Mouse (Mus musculus) right cerebral cortex, postnatal 36 days (tissue): ENCODE data around the gene Slc16a14.
A peak's percentile ranks its signal among the peaks of the same experiment; 100 is the strongest.
"Not testable (repeated sequence)": the region's sequence is repeated elsewhere in the genome, so short reads cannot be mapped to it uniquely, and the experiment has no call there.

ENCODE experiments used
- DNase-seq, 2 experiments: peaks; one replicate each; pipeline ENCODE4 v3.0.0; 2022; ENCODE audit warnings: low spot score in 2 of 2, mixed read lengths in 1 of 2

Gene Slc16a14

GRCm38 (mm10) chr1:84934503-84935333 lies at the start of gene Slc16a14:
TSS of gene Slc16a14 (minus strand) at chr1:84935134.
- peak; percentile 39 to 47 for DNase-seq

GRCm38 (mm10) chr1:84961779-84962178 lies 26.8 kb upstream of the Slc16a14 start:
- not testable (repeated sequence) for DNase-seq

- DNase-seq = not testable (repeated sequence)
Observed at GRCm38 (mm10) chr1:84957713-84958112, 22.8 kb upstream of the Slc16a14 start.

- not testable (repeated sequence) for DNase-seq
Observed at GRCm38 (mm10) chr1:84956771-84957170, 21.8 kb upstream of the Slc16a14 start.

GRCm38 (mm10) chr1:84952456-84953181 lies 17.7 kb upstream of the Slc16a14 start:
- no peak for DNase-seq

GRCm38 (mm10) chr1:84951566-84951965 lies 16.6 kb upstream of the Slc16a14 start:
- no peak for DNase-seq

- no peak for DNase-seq
Observed at GRCm38 (mm10) chr1:84947390-84947789, 12.5 kb upstream of the Slc16a14 start.

- DNase-seq = no peak
Observed at GRCm38 (mm10) chr1:84945950-84946349, 11.0 kb upstream of the Slc16a14 start.

- DNase-seq = no peak
Observed at GRCm38 (mm10) chr1:84943549-84943948, 8.6 kb upstream of the Slc16a14 start.

GRCm38 (mm10) chr1:84942666-84943065 lies 7.7 kb upstream of the Slc16a14 start:
- DNase-seq = no peak

GRCm38 (mm10) chr1:84940322-84940721 lies 5.4 kb upstream of the Slc16a14 start:
- DNase-seq = no peak

- DNase-seq = no peak
Observed at GRCm38 (mm10) chr1:84939466-84939865, 4.5 kb upstream of the Slc16a14 start.

GRCm38 (mm10) chr1:84936716-84937510 lies 2.0 kb upstream of the Slc16a14 start:
- no peak for DNase-seq

GRCm38 (mm10) chr1:84935668-84936067 lies 734 bp upstream of the Slc16a14 start:
- peak; percentile 88 to 93 for DNase-seq

- peak; percentile 6 to 14 for DNase-seq
Observed at GRCm38 (mm10) chr1:84934151-84934502, 807 bp downstream of the Slc16a14 start.

GRCm38 (mm10) chr1:84933472-84934150 lies 1.3 kb downstream of the Slc16a14 start:
- peak; percentile 75 to 79 for DNase-seq

GRCm38 (mm10) chr1:84925599-84925998 lies 9.3 kb downstream of the Slc16a14 start:
- no peak for DNase-seq

GRCm38 (mm10) chr1:84924134-84924533 lies 10.8 kb downstream of the Slc16a14 start:
- no peak for DNase-seq

GRCm38 (mm10) chr1:84923432-84923831 lies 11.5 kb downstream of the Slc16a14 start:
- no peak for DNase-seq

- DNase-seq = no peak
Observed at GRCm38 (mm10) chr1:84918865-84919264, 16.1 kb downstream of the Slc16a14 start.

- DNase-seq = no peak
Observed at GRCm38 (mm10) chr1:84915010-84915409, 19.9 kb downstream of the Slc16a14 start.
